Comparison of ENCODE assay signal across 9 mouse cellular contexts in the genomic region with DNA sequence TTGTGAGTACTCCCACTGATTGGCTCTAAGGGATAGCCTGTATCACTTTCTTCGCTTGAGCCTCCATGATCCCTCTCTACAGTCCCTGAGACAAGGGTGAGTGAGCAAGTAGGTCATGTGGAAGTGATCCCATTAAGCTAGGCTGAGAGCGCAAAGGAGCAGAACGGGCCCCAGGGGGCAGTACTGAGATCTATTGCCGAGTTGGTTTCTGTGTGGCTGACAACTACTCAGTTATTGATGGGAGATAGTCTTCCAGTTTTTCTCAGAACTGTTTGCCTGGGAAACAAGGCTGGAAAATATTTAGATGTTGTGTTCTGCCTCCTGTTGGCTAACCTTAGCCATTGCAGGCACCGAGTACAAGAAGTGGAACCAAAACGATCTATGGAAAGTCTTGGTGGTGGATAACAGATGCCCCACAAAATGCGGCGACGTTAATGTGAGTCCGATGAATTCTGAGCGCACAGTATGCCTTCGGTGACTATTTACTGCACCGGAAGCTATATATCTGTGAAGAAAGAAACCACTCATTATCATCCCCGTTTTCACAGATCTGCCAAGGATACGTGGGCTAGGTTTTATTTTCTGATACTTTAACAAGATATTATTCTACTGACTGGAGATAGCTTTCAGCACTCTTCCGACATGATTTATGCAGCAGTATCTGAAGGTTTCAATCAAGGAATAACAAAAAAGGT. TPM values are rescaled to one million over a fixed set of nuclear protein-coding genes. Genes with fewer than 3 reads are reported as not detected.
DNase-seq lines count a peak whose midpoint lies in the region; TF ChIP-seq lines count a peak whose summit lies in the region.
"Had no signal": no experiment of that assay in that cellular context is flagged by ENCODE, and none has a peak within 500 bp of the region (broad histone marks: within the 10 kb centered on the region; RNA-seq: fewer than 3 reads in every experiment).

No protein-coding gene starts in this region.

- no peaks in the 10 kb centered on the region for H3K9me3 ChIP-seq in ES-E14 (ENCODE audit: control insufficient read depth, insufficient read depth, low read depth, low read length)

- no peak overlapping the region for H3K27ac ChIP-seq in ES-E14 (ENCODE audit: insufficient read depth, low read depth, low read length, poor library complexity, severe bottlenecking)
- H3K27ac ChIP-seq in gastrocnemius, adult 2 months = peak overlapping the region; percentile 52

- in situ Hi-C loops in ES-E14 (cut with MboI; ENCODE audit: low sequenced_read_pairs in 2 of 2, unreplicated experiment in 2 of 2) = no loop called here

- no peak overlapping the region for H3K9ac ChIP-seq in ES-E14 (ENCODE audit: insufficient read depth, low read depth, low read length, poor library complexity, severe bottlenecking)

- no peaks in the 10 kb centered on the region for H3K36me3 ChIP-seq in ES-E14 (ENCODE audit: control insufficient read depth, insufficient read depth, low read length, poor library complexity, severe bottlenecking)

- intact Hi-C loops in gastrocnemius, adult 2 months (cut with DNase I) = no loop called here

- peak; percentile 35 to 67 for DNase-seq in adrenal gland, adult (ENCODE audit: inconsistent age in 2 of 2, low spot score in 1 of 2)
- no peak for DNase-seq in adrenal gland, adult 8-10 months
- peak; percentile 76 for DNase-seq in ES-E14 (ENCODE audit: low read depth, low spot score)
- DNase-seq in cerebellum, adult 9-10 months = peak; percentile 61
- peak; percentile 73 for DNase-seq in gastrocnemius, adult 2 months
- peak; percentile 74 for DNase-seq in layer of hippocampus, adult 11-12 months (ENCODE audit: low spot score)
- peak; percentile 37 for DNase-seq in lung, postnatal 25 days (ENCODE audit: low spot score)
- DNase-seq in spleen, postnatal 4 days (ENCODE audit: low spot score in 2 of 2) = peak; percentile 41 to 71

- no peaks in the 10 kb centered on the region for H3K4me1 ChIP-seq in ES-E14 (ENCODE audit: control insufficient read depth in 2 of 2, insufficient read depth in 2 of 2, low read length in 2 of 2, poor library complexity in 1 of 2)

- TF ChIP-seq CTCF in gastrocnemius, adult 2 months (IDR thresholded peaks at IDR 0.05) = peak; percentile 50

- H3K4me3 ChIP-seq in ES-E14 (ENCODE audit: insufficient read depth in 1 of 2, low read depth in 1 of 2, low read length in 2 of 2, poor library complexity in 1 of 2, severe bottlenecking in 1 of 2) = no peak overlapping the region
- peak overlapping the region; percentile 55 for H3K4me3 ChIP-seq in gastrocnemius, adult 2 months
- H3K4me3 ChIP-seq: myocyte had no signal

TF ChIP-seq in ES-E14, 5 proteins besides CTCF, POLR2A, EP300 and RAD21:
- TF ChIP-seq MAFK (IDR thresholded peaks at IDR 0.05; ENCODE audit: insufficient read depth, low read depth, low read length) (no peak), ZC3H11A (IDR thresholded peaks at IDR 0.05; ENCODE audit: borderline replicate concordance, low read depth, low read length) (peak; percentile 11), HCFC1 (IDR thresholded peaks at IDR 0.05; ENCODE audit: borderline replicate concordance, insufficient read depth, low read length) (no peak), ZNF384 (IDR thresholded peaks at IDR 0.05; ENCODE audit: low read depth, low read length) (no peak)

RNA-seq across cellular contexts. Expression of a gene that starts 24.8 kb away (rescaled TPM):
- total RNA-seq in adrenal gland, adult 8-10 months (2022) = 10 to 100 TPM; 38.9 to 45.9 (median 43.5) TPM
- 62.9 and 73.4 TPM in 2 replicates for total RNA-seq in ES-E14 (2012; rRNA removed)
- 10 to 100 TPM in 1 of 2 experiments, 1 to 10 TPM in 1; 9.2 to 11.7 TPM for total RNA-seq in gastrocnemius, adult 2 months (2021)
